Mouse (Mus musculus) c-Kit-negative CD71-positive TER-119-positive erythroid progenitor cells, embryonic 14.5 days (primary cell): ENCODE measurements around the gene Wdr74.

Experiments used
- DNase-seq: peaks from one replicate; pipeline ENCODE4 v3.0.0-alpha.2; 2013; ENCODE audit warnings: low read depth, low spot score

The Wdr74 gene

DNA sequence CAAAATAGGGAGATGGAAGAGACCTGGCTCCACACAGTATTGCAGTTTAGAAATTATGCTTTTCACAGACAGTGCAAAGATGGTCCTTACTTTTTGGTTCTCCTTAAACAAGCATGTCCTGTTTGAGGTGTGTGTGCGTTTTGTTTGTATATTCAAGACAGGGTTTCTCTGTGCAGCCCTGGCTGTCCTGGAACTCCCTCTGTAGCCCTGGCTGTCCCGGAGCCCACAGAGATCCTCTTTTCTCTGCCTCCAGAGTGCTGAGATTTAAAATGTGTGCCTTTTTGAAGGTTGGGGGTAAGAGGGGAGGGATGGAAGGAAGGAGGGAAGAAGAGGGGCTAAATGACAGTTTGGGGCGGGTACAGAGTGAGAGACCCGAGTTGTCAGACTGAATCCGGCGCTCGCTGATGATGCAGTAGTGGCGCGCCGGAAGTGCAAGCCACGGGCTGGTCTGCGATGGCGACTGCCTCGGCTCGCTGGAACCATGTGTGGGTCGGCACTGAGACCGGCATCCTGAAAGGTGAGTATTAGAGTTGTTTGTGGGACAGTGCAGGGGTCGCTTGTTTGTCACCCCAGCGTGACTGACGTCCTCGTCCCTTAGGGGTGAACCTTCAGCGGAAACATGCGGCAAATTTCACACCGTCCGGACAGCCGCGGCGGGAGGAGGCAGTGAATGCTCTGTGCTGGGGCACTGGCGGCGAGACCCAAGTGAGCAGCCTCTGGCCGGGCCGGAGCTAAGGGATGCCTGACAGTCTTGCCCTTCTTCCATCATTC is at the start of gene Wdr74:
TSS of gene Wdr74 (plus strand) at position 439 of the 771 bp plus-strand sequence.
- DNase-seq: no peak

DNA sequence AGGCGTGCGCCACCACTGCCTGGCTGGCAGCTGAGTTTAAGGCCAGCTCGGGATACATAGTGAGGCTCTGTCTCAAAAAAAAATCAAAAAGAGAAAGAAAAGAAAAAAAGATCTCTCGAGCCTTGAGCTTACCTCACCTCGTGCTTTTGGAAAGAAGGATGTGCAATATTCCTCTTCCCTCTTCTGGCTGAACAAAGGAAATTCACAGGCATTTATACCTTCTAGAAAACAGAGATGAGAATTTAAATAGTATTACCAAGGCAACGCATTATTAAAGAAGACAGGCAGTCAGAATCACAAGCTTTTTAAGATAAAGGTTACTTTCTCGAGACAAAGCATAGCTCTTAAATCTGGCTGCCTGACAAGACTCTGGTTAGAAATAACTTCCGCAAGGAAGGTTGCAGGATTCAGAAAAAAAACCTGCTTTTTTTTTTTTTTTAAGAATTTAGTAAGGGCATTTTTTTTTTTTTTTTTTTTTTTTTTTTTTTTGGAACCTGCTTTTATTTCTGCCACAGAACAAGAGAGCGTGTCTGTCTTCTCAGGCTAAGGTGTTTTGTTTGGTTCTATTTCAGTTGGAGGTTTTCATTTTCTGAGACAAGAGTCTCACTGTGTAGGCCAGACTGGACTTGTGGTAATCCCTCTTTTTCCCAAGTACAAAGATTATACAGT is 43.6 kb upstream of the Wdr74 start:
- no peak for DNase-seq

DNA sequence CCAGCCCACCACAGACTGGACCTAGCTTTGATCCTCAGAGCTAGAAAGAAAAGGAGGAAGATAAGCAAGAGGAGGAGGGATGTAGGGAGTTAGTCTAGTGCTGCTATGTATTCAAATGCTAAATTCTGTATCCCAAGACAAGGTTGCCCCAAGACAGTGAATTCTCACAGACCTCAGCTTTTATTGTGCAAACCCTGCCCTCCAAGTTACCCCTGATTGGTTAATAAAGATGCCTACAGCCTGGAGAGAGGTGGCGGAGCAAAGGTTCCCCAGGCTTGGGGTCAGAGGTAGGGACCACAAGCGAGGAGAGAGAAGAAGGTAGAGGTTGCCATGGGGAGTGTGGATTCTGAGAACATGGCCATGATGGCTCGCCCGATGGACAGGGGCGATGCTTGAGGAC is 42.9 kb upstream of the Wdr74 start:
- no peak for DNase-seq

GRCm38 (mm10) chr19:8695330-8695729 is 40.3 kb upstream of the Wdr74 start:
- no peak for DNase-seq

- no peak for DNase-seq
Measured at GRCm38 (mm10) chr19:8699652-8700051, 36.0 kb upstream of the Wdr74 start.

- DNase-seq: no peak
Measured at GRCm38 (mm10) chr19:8702458-8702857, 33.2 kb upstream of the Wdr74 start.

DNA sequence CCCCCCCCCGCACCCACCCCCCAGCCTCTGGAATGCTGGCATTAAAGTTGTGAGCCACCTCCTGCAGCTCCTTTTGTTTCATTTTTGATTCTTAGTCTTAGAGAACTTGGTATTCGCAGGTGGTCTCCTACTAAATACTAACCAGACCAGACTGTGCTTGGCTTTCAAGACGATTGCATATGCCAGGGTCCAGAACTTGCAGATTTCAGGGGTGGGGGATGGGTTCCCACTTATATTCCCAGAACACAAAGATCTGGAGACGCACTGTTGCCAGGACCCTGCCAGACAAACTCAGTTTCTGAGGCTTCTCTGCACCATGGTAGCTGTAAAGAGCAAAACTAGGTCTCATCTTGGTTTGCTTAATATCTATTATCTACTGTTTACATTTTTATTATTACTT is 32.1 kb upstream of the Wdr74 start:
- DNase-seq: no peak

DNA sequence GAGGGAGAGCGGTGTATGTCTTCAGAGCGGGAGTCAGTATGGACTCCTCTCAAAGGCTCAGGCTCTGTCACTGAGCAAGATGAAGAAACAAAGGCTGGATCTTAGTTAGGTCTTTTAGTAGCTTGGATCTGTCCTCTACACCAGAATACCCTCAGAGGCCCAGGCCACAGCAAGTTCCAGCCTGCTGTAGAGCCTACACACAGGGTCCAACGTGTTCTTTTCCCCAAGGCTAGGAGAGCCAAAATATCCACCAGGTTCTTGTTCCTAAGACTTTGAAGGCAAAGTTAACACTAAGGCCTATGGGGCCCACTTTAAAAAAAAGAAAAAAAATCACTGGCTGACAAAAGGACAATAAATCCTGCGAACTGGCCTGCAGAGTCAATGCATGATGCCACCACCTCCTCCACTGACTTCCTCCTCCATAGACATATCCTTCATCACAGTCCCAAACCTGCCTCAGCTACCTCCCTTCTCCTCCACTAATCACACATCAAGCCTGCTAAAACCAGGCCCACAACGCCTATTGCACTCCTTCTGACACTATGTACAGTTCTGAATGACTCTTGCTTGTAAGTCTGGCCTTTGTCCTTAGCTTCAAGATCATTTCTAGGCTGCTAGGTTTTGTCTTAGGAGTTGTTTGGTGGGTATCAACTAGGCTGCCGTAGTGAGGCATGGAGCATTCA is 30.5 kb upstream of the Wdr74 start:
- DNase-seq: no peak

DNA sequence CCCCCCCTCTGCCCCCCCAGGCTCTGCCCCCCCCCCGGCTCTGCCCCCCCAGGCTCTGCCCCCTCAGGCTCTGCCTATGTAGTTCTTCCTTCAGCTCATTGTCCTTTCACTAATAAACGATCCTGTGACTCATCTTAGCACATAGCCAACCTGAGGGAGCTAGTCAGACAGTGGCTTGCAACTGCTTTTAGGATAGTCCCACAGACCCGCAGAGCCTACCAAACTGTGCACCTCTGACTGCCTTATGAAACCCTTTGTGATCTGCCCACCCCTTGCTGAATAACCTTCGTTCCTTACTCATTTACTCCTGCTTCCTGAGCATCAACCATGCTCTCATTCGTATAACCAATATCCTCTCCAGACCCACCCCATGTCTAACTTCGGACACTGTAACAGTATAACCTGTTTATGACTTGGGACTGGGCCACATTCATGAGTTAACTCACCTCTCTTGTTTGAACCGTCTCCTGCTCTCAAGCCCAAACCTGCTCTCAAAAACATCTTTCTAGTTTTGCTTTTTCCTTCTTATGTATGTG is 29.4 kb upstream of the Wdr74 start:
- DNase-seq: no peak

GRCm38 (mm10) chr19:8706930-8707329 is 28.7 kb upstream of the Wdr74 start:
- no peak for DNase-seq

- DNase-seq: no peak
Measured at GRCm38 (mm10) chr19:8708954-8709353, 26.7 kb upstream of the Wdr74 start.

DNA sequence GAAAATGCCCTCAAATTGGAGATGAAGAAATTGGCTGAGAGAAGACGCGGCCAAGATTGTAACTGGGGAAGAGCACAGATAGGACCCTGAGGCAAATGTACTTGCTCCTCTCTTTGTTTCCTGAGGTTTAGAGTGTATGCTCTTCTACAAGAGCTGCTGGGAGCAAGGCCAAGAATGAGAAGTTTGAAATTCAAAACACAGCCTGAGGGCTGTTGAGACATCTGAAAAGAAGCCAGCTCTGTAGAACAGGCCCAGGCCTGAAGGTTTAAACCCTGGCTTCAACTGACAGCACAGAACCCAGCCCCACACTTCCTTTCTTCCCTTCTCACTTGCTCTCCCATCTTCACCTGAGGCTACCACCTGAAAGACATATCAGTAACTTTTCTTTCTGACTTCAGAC is 25.6 kb upstream of the Wdr74 start:
- DNase-seq: no peak

GRCm38 (mm10) chr19:8711506-8711905 is 24.1 kb upstream of the Wdr74 start:
- DNase-seq: no peak

- no peak for DNase-seq
Measured at GRCm38 (mm10) chr19:8711949-8712869, 23.4 kb upstream of the Wdr74 start.

GRCm38 (mm10) chr19:8712870-8713305 is 22.7 kb upstream of the Wdr74 start:
- DNase-seq: peak; percentile 74

DNA sequence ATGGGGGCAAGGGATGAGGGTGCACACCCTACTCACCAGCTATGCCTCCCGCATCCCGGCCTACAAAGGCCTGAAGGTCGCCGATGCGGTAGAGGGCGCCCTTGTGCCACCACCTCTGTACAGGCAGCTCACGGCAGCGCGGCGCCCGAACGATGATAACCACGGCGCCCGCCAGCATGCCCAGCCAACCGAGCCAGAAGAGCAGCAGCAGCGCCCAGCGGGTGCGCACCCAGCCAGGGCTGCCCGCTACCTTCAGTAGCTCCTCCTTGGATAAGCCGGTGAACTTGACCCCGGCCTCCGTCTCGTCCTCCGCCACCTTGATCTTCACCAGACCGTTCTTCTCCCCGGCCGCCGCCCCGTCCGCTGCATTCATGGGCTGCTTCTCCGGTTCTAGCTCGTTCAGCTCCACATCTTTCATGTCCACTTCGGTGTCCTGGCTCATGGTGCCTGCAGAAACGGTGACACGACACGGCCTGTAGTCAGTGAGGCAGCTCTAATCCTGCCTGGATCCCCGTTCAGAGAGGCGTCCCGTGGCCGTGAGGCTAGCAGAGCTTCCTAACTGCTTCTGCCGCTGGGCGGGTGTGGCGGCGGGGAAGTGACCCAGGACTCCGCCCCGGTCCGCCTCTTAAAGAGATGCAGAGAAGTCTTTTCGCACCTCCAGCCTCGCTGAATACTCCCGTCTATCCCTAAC is 22.2 kb upstream of the Wdr74 start:
- peak; percentile 84 for DNase-seq

DNA sequence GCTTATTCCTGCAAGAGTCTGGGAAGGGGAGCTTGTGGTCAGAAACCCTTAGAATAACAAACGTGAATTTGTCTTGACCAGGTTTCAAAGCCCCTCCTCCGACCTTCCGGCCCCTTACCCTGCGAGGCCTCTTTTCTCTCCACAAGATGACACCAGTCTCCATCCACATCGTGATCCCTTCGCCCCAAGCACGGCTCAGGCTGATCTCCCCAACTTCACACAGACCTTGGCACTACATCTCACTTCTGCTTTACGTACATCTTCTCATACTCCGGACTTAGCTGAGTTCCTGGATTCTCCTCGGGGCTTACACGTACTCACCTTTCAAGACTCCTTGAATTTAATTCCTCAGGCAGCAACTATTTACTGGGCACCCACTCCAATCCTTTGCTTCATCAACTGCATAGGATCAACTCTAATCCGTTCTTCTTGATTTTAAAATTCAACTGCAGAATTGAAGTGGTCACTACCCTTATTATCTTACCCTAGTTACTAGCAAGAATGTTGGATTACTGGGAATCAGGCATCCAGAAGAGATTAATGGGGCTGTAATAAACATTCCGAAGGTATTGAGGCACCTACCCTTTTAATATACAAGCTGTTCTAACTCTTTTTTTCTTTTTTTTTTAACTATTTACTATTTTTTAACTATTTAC is 21.5 kb upstream of the Wdr74 start:
- DNase-seq: no peak

DNA sequence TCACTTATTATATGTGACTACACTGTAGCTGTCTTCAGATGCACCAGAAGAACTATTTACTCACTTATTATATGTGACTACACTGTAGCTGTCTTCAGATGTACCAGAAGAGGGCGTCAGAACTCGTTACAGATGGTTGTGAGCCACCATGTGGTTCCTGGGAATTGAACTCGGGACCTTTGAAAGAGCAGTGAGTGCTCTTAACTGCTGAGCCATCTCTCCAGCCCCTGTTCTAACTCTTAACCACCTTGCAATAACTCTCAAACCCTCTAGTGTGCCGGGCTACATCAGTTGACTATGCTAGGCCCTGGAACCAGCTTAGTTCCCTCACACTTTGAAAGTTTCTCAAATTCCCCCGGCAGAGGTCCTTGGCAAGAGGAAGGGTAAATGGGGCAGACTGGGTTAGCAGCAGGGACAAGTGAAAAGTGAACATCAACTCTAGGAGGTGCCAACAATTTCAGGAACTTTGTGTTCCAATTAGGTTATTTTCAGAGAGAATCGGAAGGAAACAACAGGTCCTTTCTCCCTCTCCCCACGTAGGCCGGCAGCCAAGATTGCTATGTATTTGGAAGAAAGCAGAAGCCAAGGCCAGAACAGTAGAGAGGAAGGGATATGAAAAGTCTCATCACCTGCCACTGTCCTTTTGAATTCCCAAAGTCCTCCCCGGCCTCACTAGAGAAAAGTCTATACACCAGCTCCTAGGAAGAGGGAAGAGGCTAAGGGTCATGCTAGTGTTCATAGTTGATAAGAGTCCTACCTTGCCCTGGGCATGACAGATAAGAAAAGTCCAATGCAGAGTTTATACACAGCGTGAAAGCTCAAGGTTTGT is 20.8 kb upstream of the Wdr74 start:
- peak; percentile 93 for DNase-seq
